Mouse (Mus musculus): ENCODE measurements around the gene Tbc1d5.

Tbc1d5 gene

DNA sequence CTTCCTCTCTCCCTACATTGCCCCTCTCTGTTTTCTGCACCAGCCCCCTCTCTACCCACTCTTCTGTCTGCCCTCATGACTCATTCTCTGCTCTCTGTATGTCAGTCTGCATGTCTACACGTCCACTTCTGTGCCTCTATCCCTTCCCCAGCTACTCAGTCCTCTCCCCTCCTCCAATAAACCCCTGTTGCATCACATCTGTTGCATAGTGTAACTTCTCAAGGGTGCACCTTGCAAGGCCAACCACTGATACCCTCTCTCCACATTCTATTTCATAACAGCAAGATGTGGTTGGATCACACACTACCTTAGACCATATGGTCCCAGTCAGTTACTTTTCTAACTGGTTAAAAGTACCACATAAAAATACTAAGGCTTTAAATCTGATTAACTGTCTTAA is 74.9 kb downstream of the Tbc1d5 start:
- DNase-seq (ENCODE audit: low read depth in 2 of 2, low spot score in 2 of 2): no peak

DNA sequence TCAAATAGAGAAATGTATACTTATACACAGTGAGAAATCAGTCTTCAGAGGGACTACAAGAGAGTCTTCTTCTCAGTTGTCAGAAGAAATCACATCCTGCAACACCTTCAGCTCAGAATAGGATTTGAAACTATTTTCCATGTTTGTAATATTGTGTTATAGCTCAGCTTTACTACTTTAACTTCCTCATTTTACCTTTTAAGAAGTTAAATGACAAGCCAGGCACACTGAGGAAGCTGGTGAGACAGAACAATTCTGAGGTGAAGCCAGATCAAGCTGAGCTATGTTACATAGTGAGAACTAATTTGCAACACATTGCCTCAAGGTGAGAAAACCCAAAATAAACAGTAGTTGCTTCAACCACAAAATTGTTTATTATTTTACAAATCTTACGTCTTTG is 135.3 kb downstream of the Tbc1d5 start:
- DNase-seq (ENCODE audit: low read depth in 2 of 2, low spot score in 2 of 2): no peak

DNA sequence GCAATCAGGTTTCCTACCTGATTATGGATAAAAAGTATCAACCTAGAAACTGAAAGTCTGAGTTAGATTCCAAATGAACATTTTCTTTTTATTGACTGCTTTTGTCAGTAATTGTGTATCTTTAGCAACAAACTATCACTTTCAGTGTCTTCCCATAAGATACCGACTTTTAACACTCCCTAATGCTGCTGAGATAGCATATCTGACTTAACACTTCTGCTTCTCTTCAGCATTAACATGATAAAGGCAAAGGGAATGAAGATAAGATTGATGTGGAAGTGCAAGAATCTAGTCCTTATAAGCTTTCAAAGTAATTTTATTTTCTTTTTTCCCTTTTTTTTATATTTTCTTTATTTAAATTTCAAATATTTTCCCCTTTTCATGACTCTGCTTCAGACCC is 138.3 kb downstream of the Tbc1d5 start:
- DNase-seq (ENCODE audit: low read depth in 2 of 2, low spot score in 2 of 2): no peak

DNA sequence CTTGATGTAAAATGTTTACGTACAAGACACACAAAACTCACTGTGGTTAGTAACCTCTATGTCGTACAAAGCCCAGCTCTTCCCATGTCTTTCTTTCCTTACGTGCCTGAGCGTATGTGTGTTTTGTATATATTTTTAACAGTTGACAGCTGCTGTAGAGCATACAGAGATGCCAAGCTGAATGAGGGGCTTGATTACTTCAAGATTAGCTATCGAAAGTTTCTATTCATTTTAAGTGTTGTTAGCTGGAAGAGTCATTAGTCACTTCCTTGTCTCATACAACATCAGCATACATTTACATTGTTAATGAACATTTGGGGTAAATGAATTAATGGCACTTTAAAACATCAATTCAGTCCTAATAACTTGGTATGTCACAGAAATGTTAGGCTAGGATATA is 155.9 kb downstream of the Tbc1d5 start:
- DNase-seq (ENCODE audit: low read depth in 2 of 2, low spot score in 2 of 2): no peak

DNA sequence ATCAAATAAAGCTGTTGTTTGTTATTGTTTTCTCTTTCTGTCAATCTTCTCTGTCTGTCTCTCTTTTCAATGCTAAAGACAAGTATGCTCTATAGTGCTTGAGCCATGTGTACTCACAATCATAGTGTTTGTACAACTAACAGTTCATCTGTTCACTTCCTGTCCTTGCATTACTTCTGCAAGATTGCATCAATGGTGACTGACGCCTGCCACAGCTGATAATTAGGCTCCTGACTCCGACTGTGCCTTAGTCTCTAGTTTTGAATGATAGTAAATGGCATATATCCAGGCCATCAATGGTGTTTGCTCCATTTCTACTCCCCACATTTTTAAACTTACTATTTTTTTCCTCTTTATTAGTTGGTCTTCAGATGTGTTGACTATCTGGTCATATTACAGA is 162.8 kb downstream of the Tbc1d5 start:
- DNase-seq (ENCODE audit: low read depth in 2 of 2, low spot score in 2 of 2): no peak

GRCm38 (mm10) chr17:51013908-51014307 is 165.2 kb downstream of the Tbc1d5 start:
- DNase-seq (ENCODE audit: low read depth in 2 of 2, low spot score in 2 of 2): no peak

- no peak for DNase-seq (ENCODE audit: low read depth in 2 of 2, low spot score in 2 of 2)
These were observed 176.0 kb downstream of the Tbc1d5 start for GRCm38 (mm10) chr17:51003179-51003578.

GRCm38 (mm10) chr17:50998216-50998615 is 180.9 kb downstream of the Tbc1d5 start:
- no peak for DNase-seq (ENCODE audit: low read depth in 2 of 2, low spot score in 2 of 2)

DNA sequence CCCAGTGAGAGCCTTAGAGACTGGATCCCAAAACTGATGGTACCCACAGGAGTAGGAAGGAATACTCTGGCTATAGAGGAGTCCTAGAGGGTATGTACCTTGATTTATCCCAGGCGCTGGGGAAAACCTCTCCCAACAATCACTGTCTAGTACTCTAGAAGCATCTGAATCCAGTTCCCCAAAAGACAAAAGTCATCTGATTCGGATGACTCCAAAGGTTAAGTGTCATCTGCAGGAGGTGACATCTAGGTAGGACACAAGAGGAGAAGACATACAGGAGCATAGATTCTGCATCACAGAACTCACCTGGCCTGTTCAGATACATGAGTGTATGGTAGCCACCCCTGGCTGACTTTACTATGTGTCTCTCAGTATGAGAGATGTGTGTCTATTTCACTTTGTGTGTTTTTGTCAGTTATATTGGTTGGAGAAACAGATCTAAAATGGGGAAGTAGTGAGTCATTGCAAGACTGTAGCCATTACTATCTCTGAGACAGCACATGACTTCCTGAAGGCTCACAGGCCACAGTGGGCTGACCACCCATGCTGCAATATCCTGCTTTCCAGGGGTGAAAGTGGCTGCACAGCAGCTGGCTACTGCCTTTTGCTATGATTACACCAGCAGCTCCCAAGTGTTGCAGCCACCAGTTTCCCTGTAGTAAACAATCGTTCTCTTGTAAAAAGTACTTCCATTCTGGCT is 185.7 kb downstream of the Tbc1d5 start:
- DNase-seq (ENCODE audit: low read depth in 2 of 2, low spot score in 2 of 2): no peak

DNA sequence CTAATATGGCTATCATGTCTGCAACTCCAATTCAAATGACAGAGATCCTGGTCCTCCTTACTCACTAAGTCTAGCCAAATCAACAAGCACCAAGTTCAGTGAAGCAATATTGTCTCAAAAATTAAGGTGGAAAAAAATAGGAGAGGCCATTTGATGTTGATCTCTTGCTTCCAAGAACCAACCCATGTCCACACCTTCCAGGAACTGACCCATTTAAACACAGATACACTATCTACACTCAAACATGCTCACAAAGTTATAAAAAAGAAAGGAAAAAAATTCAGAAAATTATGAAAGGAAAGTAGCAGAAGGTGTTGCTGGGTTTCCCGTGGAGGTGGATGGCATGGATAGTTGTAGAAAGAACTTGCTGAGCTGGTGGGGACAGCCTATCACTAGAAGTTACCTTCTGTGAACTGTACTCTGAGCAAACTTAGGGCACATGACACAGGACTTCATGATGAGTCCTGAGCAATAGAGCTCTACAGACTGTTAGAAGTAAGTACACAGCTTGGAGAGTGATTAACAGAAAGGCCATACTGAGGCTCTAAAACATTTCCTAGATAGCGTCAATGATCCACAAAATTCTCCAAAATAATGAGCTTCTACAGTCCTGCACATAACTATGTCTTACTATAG is 188.3 kb downstream of the Tbc1d5 start:
- DNase-seq (ENCODE audit: low read depth in 2 of 2, low spot score in 2 of 2): no peak

GRCm38 (mm10) chr17:50987935-50988334 is 191.2 kb downstream of the Tbc1d5 start:
- no peak for DNase-seq (ENCODE audit: low read depth in 2 of 2, low spot score in 2 of 2)

DNA sequence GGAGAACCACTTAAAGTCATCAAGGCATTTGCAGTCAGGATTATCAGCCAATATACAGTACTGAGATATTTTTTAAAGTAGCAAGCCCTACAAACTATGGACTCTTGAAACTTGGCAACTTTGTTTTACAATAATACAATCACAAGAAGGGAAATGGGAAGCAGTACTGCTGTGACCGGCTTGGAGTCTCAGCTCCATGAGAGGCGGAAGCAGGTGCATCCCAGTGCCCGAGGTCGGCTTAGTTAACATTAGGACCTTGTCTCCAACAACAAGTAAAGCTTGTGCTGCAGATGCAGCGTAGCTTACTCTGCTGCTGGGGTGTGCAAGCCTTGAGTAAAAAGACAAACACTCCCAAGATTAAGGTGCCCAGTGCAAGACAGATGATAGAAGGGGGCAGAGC is 197.2 kb downstream of the Tbc1d5 start:
- no peak for DNase-seq (ENCODE audit: low read depth in 2 of 2, low spot score in 2 of 2)

- no peak for DNase-seq (ENCODE audit: low read depth in 2 of 2, low spot score in 2 of 2)
These were observed 207.0 kb downstream of the Tbc1d5 start for GRCm38 (mm10) chr17:50972142-50972541.

- no peak for DNase-seq (ENCODE audit: low read depth in 2 of 2, low spot score in 2 of 2)
These were observed 213.0 kb downstream of the Tbc1d5 start for GRCm38 (mm10) chr17:50966147-50966546.

- DNase-seq (ENCODE audit: low read depth in 2 of 2, low spot score in 2 of 2): no peak
These were observed 224.8 kb downstream of the Tbc1d5 start for GRCm38 (mm10) chr17:50954313-50954712.

DNA sequence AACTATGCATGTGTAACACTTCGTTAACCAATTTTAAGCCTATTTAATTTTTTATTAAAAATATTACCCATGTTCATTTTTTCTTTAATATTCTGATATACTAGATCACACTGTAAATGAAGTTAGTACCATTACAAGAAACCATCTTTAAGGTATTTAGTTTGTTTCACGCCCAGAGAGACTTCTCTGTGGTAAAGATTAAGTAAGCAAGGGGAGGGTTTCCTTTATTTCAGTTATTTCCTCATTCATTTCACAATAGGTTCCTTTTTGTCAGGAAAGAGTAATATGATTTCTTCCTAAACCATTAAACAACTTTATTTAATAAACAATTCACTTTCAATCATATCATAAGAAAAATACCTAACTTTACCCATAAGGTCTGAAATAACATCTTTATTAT is 256.8 kb downstream of the Tbc1d5 start:
- DNase-seq (ENCODE audit: low read depth in 2 of 2, low spot score in 2 of 2): no peak

DNA sequence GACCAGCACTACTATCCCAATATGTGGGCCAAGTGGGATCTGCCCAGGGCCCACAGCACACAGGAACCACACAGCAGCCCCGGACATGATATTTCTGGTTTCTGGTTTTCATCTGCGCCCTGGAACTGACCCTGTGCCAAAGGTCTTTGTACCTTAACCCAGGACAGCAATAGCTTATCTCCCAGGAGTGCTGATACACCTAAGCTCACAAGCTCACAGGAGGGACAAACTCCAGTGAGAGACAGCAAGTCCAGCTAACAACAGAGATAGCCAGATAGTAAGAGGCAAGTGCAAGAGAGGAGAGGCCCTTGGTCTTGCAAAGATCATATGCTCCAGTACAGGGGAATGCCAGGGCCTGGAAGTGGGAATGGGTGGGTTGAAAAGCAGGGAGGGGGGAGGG is 263.9 kb downstream of the Tbc1d5 start:
- no peak for DNase-seq (ENCODE audit: low read depth in 2 of 2, low spot score in 2 of 2)

- DNase-seq (ENCODE audit: low read depth in 2 of 2, low spot score in 2 of 2): no peak
These were observed 270.4 kb downstream of the Tbc1d5 start for GRCm38 (mm10) chr17:50908568-50909335.

- no peak for DNase-seq (ENCODE audit: low read depth in 2 of 2, low spot score in 2 of 2)
These were observed 271.0 kb downstream of the Tbc1d5 start for GRCm38 (mm10) chr17:50908160-50908559.

DNA sequence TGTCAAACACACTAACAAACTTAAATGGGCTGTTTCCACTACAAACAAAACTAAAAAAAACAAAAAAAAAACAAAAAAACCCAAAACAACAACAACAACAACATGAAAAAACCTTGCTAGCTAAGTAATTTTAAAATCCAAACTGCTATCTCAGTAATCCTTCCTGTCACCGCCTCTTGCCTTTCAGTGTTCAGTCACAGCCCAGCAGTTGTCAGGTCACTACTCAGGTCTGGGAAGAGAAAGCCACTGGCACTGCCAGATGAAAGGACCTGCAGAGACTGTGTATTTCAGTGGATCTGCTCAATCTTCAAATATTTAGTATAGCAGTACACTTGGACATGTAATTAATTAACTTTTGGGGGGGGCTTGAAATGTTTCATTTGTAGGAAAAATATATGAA is 272.5 kb downstream of the Tbc1d5 start:
- no peak for DNase-seq (ENCODE audit: low read depth in 2 of 2, low spot score in 2 of 2)

DNA sequence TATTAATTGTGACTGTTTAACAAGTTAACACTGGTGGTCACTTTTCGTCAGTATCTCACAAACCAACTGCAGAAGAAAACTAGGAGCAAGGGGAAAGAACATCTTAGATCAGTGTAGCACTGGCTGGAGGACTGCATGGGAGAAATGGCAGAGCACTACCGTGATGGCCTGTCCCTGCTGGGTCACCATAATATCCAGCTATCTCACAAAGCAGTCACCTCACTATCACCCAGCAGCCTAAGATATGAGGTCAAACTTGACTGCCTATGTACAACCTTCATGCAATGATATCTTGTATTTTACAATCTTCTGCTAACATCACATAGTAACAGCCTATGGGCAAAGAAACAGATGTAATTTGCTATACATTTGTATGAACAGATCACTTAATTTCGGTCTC is 274.7 kb downstream of the Tbc1d5 start:
- DNase-seq (ENCODE audit: low read depth in 2 of 2, low spot score in 2 of 2): no peak

GRCm38 (mm10) chr17:50897867-50898266 is 281.3 kb downstream of the Tbc1d5 start:
- no peak for DNase-seq (ENCODE audit: low read depth in 2 of 2, low spot score in 2 of 2)
